Mouse (Mus musculus): ENCODE data around the gene BC049762.

DNA sequence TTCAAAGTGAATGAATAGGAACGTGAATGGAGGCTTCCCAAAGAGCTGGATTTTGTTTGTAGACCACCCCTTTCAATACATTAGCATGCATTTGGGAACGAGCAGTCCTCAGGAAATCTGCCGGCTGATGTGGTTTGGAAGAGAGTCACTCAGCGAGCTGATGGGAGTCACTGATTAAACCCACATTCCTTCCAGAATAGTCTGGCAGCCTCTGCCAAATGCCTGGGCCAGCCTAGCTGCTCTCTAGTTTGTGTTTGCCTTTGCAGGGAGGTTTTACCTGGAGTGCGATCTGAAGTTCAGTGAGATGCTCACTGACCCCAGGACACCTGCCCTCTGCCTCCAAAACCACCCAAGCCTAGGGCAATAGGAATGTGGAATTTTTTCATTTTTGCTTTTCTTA is 45.5 kb upstream of the BC049762 start:
- TF ChIP-seq CTCF (IDR thresholded peaks at IDR 0.05; ENCODE audit: low read depth) (no peak), EP300 (optimal IDR thresholded peaks at IDR 0.05) (no peak)

Measured in stomach, postnatal 0 days (tissue).